In genomic region chr3:79221296-79222191, GRCm38 (mm10) we compare ENCODE assay signal across 9 mouse cellular contexts.
A peak's percentile ranks its signal among the peaks of the same experiment; 100 is the strongest.
DNase-seq lines count a peak whose midpoint lies in the region; ATAC-seq and TF ChIP-seq lines count a peak whose summit lies in the region.
"Had no signal": no experiment of that assay in that cellular context is flagged by ENCODE, and none has a peak within 500 bp of the region (broad histone marks: within the 10 kb centered on the region; RNA-seq: fewer than 3 reads in every experiment).

No protein-coding gene starts in this region.

- TF ChIP-seq POLR2A in limb, embryonic 14.5 days (IDR thresholded peaks at IDR 0.05; ENCODE audit: borderline replicate concordance, extremely low read depth, insufficient read depth, insufficient read length): no peak

- H3K36me3 ChIP-seq in E14TG2a.4 (ENCODE audit: insufficient read depth, low read length): no peaks in the 10 kb centered on the region
- H3K36me3 ChIP-seq in limb, embryonic 14.5 days (ENCODE audit: control insufficient read depth, insufficient read depth, low read length): no peaks in the 10 kb centered on the region
- no peaks in the 10 kb centered on the region for H3K36me3 ChIP-seq in neural tube, embryonic 11.5 days (ENCODE audit: control insufficient read depth, insufficient read depth, low read length)
- H3K36me3 ChIP-seq: heart, embryonic 13.5 days had no signal

- no peak overlapping the region for H3K4me2 ChIP-seq in limb, embryonic 14.5 days (replicated peaks; ENCODE audit: low read depth, low read length, severe bottlenecking)
- H3K4me2 ChIP-seq in neural tube, embryonic 11.5 days (ENCODE audit: low read depth): no peak overlapping the region
- H3K4me2 ChIP-seq: heart, embryonic 13.5 days had no signal

- no peak overlapping the region for H3K9ac ChIP-seq in limb, embryonic 14.5 days (ENCODE audit: low read depth, low read length, severe bottlenecking)
- no peak overlapping the region for H3K9ac ChIP-seq in neural tube, embryonic 11.5 days (ENCODE audit: low read length)
- H3K9ac ChIP-seq: heart, embryonic 13.5 days had no signal

- WGBS in limb, embryonic 14.5 days: 46% methylated on average over 9 of the region's 9 CpGs
- WGBS in neural tube, embryonic 11.5 days: 38% methylated on average over 9 of the region's 9 CpGs

- H3K27ac ChIP-seq in limb, embryonic 14.5 days (replicated peaks; ENCODE audit: low read depth, low read length): no peak overlapping the region
- no peak overlapping the region for H3K27ac ChIP-seq in neural tube, embryonic 11.5 days (ENCODE audit: low read depth, low read length)
- H3K27ac ChIP-seq: heart, embryonic 13.5 days had no signal

- peak; percentile 54 for DNase-seq in adrenal gland, adult 2 months
- DNase-seq in embryo, embryonic 10.5 days (ENCODE audit: low spot score): peak; percentile 86
- peak; percentile 82 for DNase-seq in heart, adult 8-10 months (ENCODE audit: low spot score)
- peak; percentile 63 to 78 for DNase-seq in kidney, adult 8-10 months
- DNase-seq in limb, embryonic 14.5 days (ENCODE audit: low spot score): peak; percentile 83
- peak; percentile 72 for DNase-seq in neural tube, embryonic 11.5 days (ENCODE audit: low spot score)

- ATAC-seq in limb, embryonic 14.5 days (ENCODE audit: low FRiP score, low read depth): peak; percentile 54
- peak; percentile 64; the same call in 1 of the 2 replicates for ATAC-seq in neural tube, embryonic 11.5 days (ENCODE audit: insufficient read depth, low FRiP score, low TSS enrichment)
- ATAC-seq in erythroid progenitor cell, adult 5-6 weeks (replicated peaks; ENCODE audit: low FRiP score, poor library complexity, severe bottlenecking): no peak

- H3K4me1 ChIP-seq in E14TG2a.4 (replicated peaks; ENCODE audit: low read depth, low read length): peaks cover 54% of the 10 kb centered on the region
- peaks cover 16% of the 10 kb centered on the region for H3K4me1 ChIP-seq in limb, embryonic 14.5 days (ENCODE audit: control insufficient read depth, insufficient read depth, low read length)
- peaks cover 12% of the 10 kb centered on the region for H3K4me1 ChIP-seq in neural tube, embryonic 11.5 days (ENCODE audit: control insufficient read depth, insufficient read depth, low read length)

- H3K27me3 ChIP-seq in E14TG2a.4 (ENCODE audit: insufficient read depth, low read length): no peaks in the 10 kb centered on the region
- H3K27me3 ChIP-seq in limb, embryonic 14.5 days (ENCODE audit: control insufficient read depth, insufficient read depth, low read length): no peaks in the 10 kb centered on the region
- no peaks in the 10 kb centered on the region for H3K27me3 ChIP-seq in neural tube, embryonic 11.5 days (ENCODE audit: control insufficient read depth, insufficient read depth, low read length)
- H3K27me3 ChIP-seq: heart, embryonic 13.5 days had no signal

- peak; percentile 48 for TF ChIP-seq CTCF in E14TG2a.4 (conservative IDR thresholded peaks at IDR 0.05; ENCODE audit: low read length)

- H3K4me3 ChIP-seq in E14TG2a.4 (replicated peaks; ENCODE audit: low read length): no peak overlapping the region
- H3K4me3 ChIP-seq in limb, embryonic 14.5 days (replicated peaks; ENCODE audit: low read length): no peak overlapping the region
- H3K4me3 ChIP-seq in neural tube, embryonic 11.5 days (ENCODE audit: low read depth, low read length): no peak overlapping the region
- H3K4me3 ChIP-seq: heart, embryonic 13.5 days had no signal

- H3K9me3 ChIP-seq in E14TG2a.4 (ENCODE audit: low read length): peaks cover 7% of the 10 kb centered on the region
- H3K9me3 ChIP-seq in limb, embryonic 14.5 days (ENCODE audit: control insufficient read depth, low read length): no peaks in the 10 kb centered on the region
- H3K9me3 ChIP-seq in neural tube, embryonic 11.5 days (ENCODE audit: control insufficient read depth, low read length): no peaks in the 10 kb centered on the region
- H3K9me3 ChIP-seq: heart, embryonic 13.5 days had no signal
